Mouse (Mus musculus) MEL (cell line): ENCODE data around the gene Kel. TPM values are rescaled to one million over a fixed set of nuclear protein-coding genes. Genes with fewer than 3 reads are reported as not detected.

Experiments
- DNase-seq: peaks from one replicate; pipeline ENCODE4 v3.0.0; 2011; ENCODE audit warnings: low read depth, low spot score
- H3K27ac ChIP-seq: 2 replicates; pipeline ENCODE4 v1.5.1; 2012; ENCODE audit warnings: low read depth, mild to moderate bottlenecking, control low read depth, low read length, moderate library complexity; ENCODE audit not compliant: control insufficient read depth
- H3K27me3 ChIP-seq, 2 experiments: fragments of 150-350 bp in 1 of 2; sonication (generic) in 1 of 2; 2 replicates each; pipeline ENCODE4 v1.6.1; 2012; ENCODE audit warnings: low read length in 2 of 2, mild to moderate bottlenecking in 2 of 2, improper control_type of control experiment in 1 of 2, moderate library complexity in 1 of 2; ENCODE audit not compliant: insufficient read depth in 2 of 2, control insufficient read depth in 1 of 2
- H3K36me3 ChIP-seq, 2 experiments: 2 replicates each; pipeline ENCODE4 v1.6.1; 2012 to 2014; ENCODE audit warnings: low read length in 2 of 2, improper control_type of control experiment in 1 of 2, inconsistent platforms in 1 of 2, mild to moderate bottlenecking in 1 of 2; ENCODE audit not compliant: insufficient read depth in 2 of 2, control insufficient read depth in 1 of 2
- H3K4me1 ChIP-seq, 2 experiments: fragments of 150-350 bp in 1 of 2; sonication (generic) in 1 of 2; 2 replicates each; pipeline ENCODE4 v1.6.1; 2012; ENCODE audit warnings: low read length in 2 of 2, improper control_type of control experiment in 1 of 2, mild to moderate bottlenecking in 1 of 2; ENCODE audit not compliant: insufficient read depth in 2 of 2, control insufficient read depth in 1 of 2
- H3K4me3 ChIP-seq, 2 experiments: fragments of 150-350 bp in 1 of 2; sonication (generic) in 1 of 2; 2 replicates each; pipeline ENCODE4 v1.5.1; 2012; ENCODE audit warnings: low read depth in 2 of 2, low read length in 2 of 2, mild to moderate bottlenecking in 2 of 2, moderate library complexity in 2 of 2, control low read depth in 1 of 2, improper control_type of control experiment in 1 of 2; ENCODE audit not compliant: control insufficient read depth in 1 of 2, insufficient read depth in 1 of 2
- H3K79me2 ChIP-seq: 2 replicates; pipeline ENCODE4 v1.6.1; 2012; ENCODE audit warnings: mild to moderate bottlenecking, low read length, moderate library complexity; ENCODE audit not compliant: control insufficient read depth, poor library complexity, insufficient read depth
- H3K9ac ChIP-seq: 2 replicates; pipeline ENCODE4 v1.6.1; 2012; ENCODE audit warnings: low read depth, mild to moderate bottlenecking, control low read depth, low read length, moderate library complexity; ENCODE audit not compliant: control insufficient read depth, poor library complexity, severe bottlenecking
- H3K9me3 ChIP-seq: fragments of 150-350 bp; sonication (generic); replicated peaks from 2 replicates; pipeline ENCODE4 v1.6.1; 2012; ENCODE audit warnings: mild to moderate bottlenecking, low read length, improper control_type of control experiment, moderate library complexity; ENCODE audit not compliant: insufficient read depth
- BHLHE40 ChIP-seq: IDR thresholded peaks from 2 replicates; pipeline ENCODE4 v1.6.1; 2012; ENCODE audit warnings: low read depth, mild to moderate bottlenecking, inconsistent platforms, low read length, improper control_type of control experiment, borderline replicate concordance
- CHD1 ChIP-seq: IDR thresholded peaks from 2 replicates; pipeline ENCODE4 v1.6.1; 2012; ENCODE audit warnings: low read depth, mild to moderate bottlenecking, inconsistent platforms, low read length, improper control_type of control experiment
- CHD2 ChIP-seq: IDR thresholded peaks from 2 replicates; pipeline ENCODE4 v1.6.1; 2011; ENCODE audit warnings: low read length, improper control_type of control experiment
- CTCF ChIP-seq, 3 experiments: IDR thresholded peaks in 2 of 3; conservative IDR thresholded peaks in 1 of 3; 2 replicates each; pipeline ENCODE4 v1.5.1; 2011 to 2012; ENCODE audit warnings: low read length in 3 of 3, low read depth in 2 of 3, mild to moderate bottlenecking in 2 of 3, improper control_type of control experiment in 1 of 3, inconsistent platforms in 1 of 3, mixed read lengths in 1 of 3, moderate library complexity in 1 of 3; ENCODE audit not compliant: control insufficient read depth in 1 of 3, insufficient read depth in 1 of 3, poor library complexity in 1 of 3, severe bottlenecking in 1 of 3
- E2F4 ChIP-seq: IDR thresholded peaks from 2 replicates; pipeline ENCODE4 v1.6.1; 2011; ENCODE audit warnings: low read depth, low read length, improper control_type of control experiment, borderline replicate concordance
- ELF1 ChIP-seq: IDR thresholded peaks from 2 replicates; pipeline ENCODE4 v1.6.1; 2014; ENCODE audit warnings: low read depth, mild to moderate bottlenecking, inconsistent platforms, low read length, improper control_type of control experiment, moderate library complexity
- ETS1 ChIP-seq: IDR thresholded peaks from 2 replicates; pipeline ENCODE4 v1.6.1; 2012; ENCODE audit warnings: low read depth, mild to moderate bottlenecking, inconsistent platforms, low read length, improper control_type of control experiment, moderate library complexity
- GATA1 ChIP-seq: IDR thresholded peaks from 2 replicates; pipeline ENCODE4 v1.6.1; 2011; ENCODE audit warnings: low read depth, low read length, improper control_type of control experiment
- HCFC1 ChIP-seq: IDR thresholded peaks from 2 replicates; pipeline ENCODE4 v1.6.1; 2012; ENCODE audit warnings: low read depth, mild to moderate bottlenecking, inconsistent platforms, low read length, improper control_type of control experiment, moderate library complexity
- JUND ChIP-seq: IDR thresholded peaks from 2 replicates; pipeline ENCODE4 v1.6.1; 2011; ENCODE audit warnings: low read depth, mild to moderate bottlenecking, improper control_type of control experiment, low read length
- KAT2A ChIP-seq: conservative IDR thresholded peaks from 2 replicates; pipeline ENCODE4 v1.6.1; 2012; ENCODE audit warnings: low read depth, low read length, improper control_type of control experiment, inconsistent platforms
- MAFK ChIP-seq: IDR thresholded peaks from 2 replicates; pipeline ENCODE4 v1.6.1; 2011; ENCODE audit warnings: low read depth, mild to moderate bottlenecking, low read length, improper control_type of control experiment, borderline replicate concordance
- MAX ChIP-seq: IDR thresholded peaks from 2 replicates; pipeline ENCODE4 v1.6.1; 2011; ENCODE audit warnings: low read length, improper control_type of control experiment
- MAZ ChIP-seq: IDR thresholded peaks from 2 replicates; pipeline ENCODE4 v1.6.1; 2012; ENCODE audit warnings: low read depth, mild to moderate bottlenecking, inconsistent platforms, low read length, improper control_type of control experiment
- MEF2A ChIP-seq: IDR thresholded peaks from 2 replicates; pipeline ENCODE4 v1.6.1; 2014; ENCODE audit warnings: low read depth, mild to moderate bottlenecking, inconsistent platforms, low read length, improper control_type of control experiment; ENCODE audit not compliant: poor library complexity, insufficient replicate concordance, severe bottlenecking; ENCODE audit errors: extremely low read depth
- MXI1 ChIP-seq: IDR thresholded peaks from 2 replicates; pipeline ENCODE4 v1.6.1; 2011; ENCODE audit warnings: mild to moderate bottlenecking, low read depth, low read length, improper control_type of control experiment
- MYB ChIP-seq: IDR thresholded peaks from 2 replicates; pipeline ENCODE4 v1.6.1; 2011; ENCODE audit warnings: mild to moderate bottlenecking, low read depth, low read length, improper control_type of control experiment
- MYC ChIP-seq: IDR thresholded peaks from 2 replicates; pipeline ENCODE4 v1.6.1; 2011; ENCODE audit warnings: low read depth, mild to moderate bottlenecking, low read length, improper control_type of control experiment, moderate library complexity
- NELFE ChIP-seq: IDR thresholded peaks from 2 replicates; pipeline ENCODE4 v1.6.1; 2011; ENCODE audit warnings: low read depth, low read length, improper control_type of control experiment
- POLR2A ChIP-seq, 2 experiments: IDR thresholded peaks; 2 replicates each; pipeline ENCODE4 v1.6.1; 2011 to 2012; ENCODE audit warnings: low read length in 2 of 2, mild to moderate bottlenecking in 2 of 2, control low read depth in 1 of 2, improper control_type of control experiment in 1 of 2, low read depth in 1 of 2, moderate library complexity in 1 of 2; ENCODE audit not compliant: control insufficient read depth in 1 of 2, insufficient read depth in 1 of 2, poor library complexity in 1 of 2
- RAD21 ChIP-seq: IDR thresholded peaks from 2 replicates; pipeline ENCODE4 v1.6.1; 2011; ENCODE audit warnings: mild to moderate bottlenecking, low read depth, low read length, improper control_type of control experiment
- SIN3A ChIP-seq: IDR thresholded peaks from 2 replicates; pipeline ENCODE4 v1.6.1; 2012; ENCODE audit warnings: low read length, improper control_type of control experiment, inconsistent platforms
- TAL1 ChIP-seq: IDR thresholded peaks from 2 replicates; pipeline ENCODE4 v1.6.1; 2012; ENCODE audit warnings: mild to moderate bottlenecking, inconsistent platforms, low read length, moderate library complexity, mixed read lengths
- TBP ChIP-seq: IDR thresholded peaks from 2 replicates; pipeline ENCODE4 v1.8.0; 2011; ENCODE audit warnings: low read depth, low read length, improper control_type of control experiment
- TCF12 ChIP-seq: IDR thresholded peaks from 2 replicates; pipeline ENCODE4 v1.6.1; 2014; ENCODE audit warnings: low read depth, mild to moderate bottlenecking, inconsistent platforms, low read length, improper control_type of control experiment, moderate library complexity
- UBTF ChIP-seq: IDR thresholded peaks from 2 replicates; pipeline ENCODE4 v1.6.1; 2012; ENCODE audit warnings: low read depth, mild to moderate bottlenecking, inconsistent platforms, low read length, improper control_type of control experiment, moderate library complexity, borderline replicate concordance; ENCODE audit not compliant: insufficient read depth
- USF1 ChIP-seq: IDR thresholded peaks from 2 replicates; pipeline ENCODE4 v1.6.1; 2014; ENCODE audit warnings: low read depth, mild to moderate bottlenecking, inconsistent platforms, low read length, improper control_type of control experiment, moderate library complexity
- USF2 ChIP-seq, 2 experiments: IDR thresholded peaks; 2 replicates each; pipeline ENCODE4 v1.6.1; 2011 to 2012; ENCODE audit warnings: improper control_type of control experiment in 2 of 2, low read length in 2 of 2, borderline replicate concordance in 1 of 2, inconsistent platforms in 1 of 2, low read depth in 1 of 2, mild to moderate bottlenecking in 1 of 2; ENCODE audit not compliant: insufficient read depth in 1 of 2
- ZKSCAN1 ChIP-seq: IDR thresholded peaks from 2 replicates; pipeline ENCODE4 v1.6.1; 2012; ENCODE audit warnings: low read depth, mild to moderate bottlenecking, inconsistent platforms, low read length, improper control_type of control experiment, moderate library complexity
- ZMIZ1 ChIP-seq: IDR thresholded peaks from 2 replicates; pipeline ENCODE4 v1.6.1; 2012; ENCODE audit warnings: low read depth, mild to moderate bottlenecking, inconsistent platforms, low read length, improper control_type of control experiment, moderate library complexity
- ZNF384 ChIP-seq: IDR thresholded peaks from 2 replicates; pipeline ENCODE4 v1.6.1; 2012; ENCODE audit warnings: low read depth, mild to moderate bottlenecking, inconsistent platforms, low read length, improper control_type of control experiment
- polyA plus RNA-seq, 2 experiments: library from polyadenylated mRNA; stranded (reverse) in 1 of 2; unstranded in 1 of 2; fragments of >175 nt in 1 of 2; fragments of >200 nt in 1 of 2; gene quantifications; 2 replicates each; pipeline versions ENCODE4 v1.2.1 to v1.2.4; 2012; ENCODE audit warnings: low replicate concordance in 2 of 2, low read depth in 1 of 2; ENCODE audit not compliant: insufficient read length in 2 of 2, insufficient read depth in 1 of 2, missing spikeins in 1 of 2
- total RNA-seq: library from RNA; depleted of rRNA; stranded (reverse); fragments of 300-350 nt; gene quantifications from 2 replicates; pipeline ENCODE4 v1.2.3, GENCODE M21; 2012

The Kel gene
- total and polyA plus RNA-seq, 3 experiments: 31.0 to 79.6 TPM; not detected in 1

DNA sequence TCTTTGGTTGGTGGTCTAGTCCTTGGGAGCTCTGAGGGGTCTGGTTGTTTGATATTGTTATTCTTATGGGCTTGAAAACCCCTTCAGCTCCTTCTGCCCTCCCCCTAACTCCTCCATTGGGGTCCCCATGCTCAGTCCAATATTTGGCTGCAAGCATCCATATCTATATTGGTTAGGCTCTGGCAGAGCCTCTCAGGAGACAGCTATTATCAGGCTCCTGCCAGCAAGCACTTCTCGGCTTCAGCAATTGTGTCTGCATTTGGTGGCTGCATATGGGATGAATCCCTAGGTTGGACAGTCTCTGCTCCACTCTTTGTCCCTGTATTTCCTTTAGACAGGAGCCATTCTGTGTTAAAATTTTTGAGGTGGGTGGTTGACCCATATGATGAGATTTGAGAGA lies 6.1 kb upstream of the Kel start:
- Histone ChIP-seq H3K4me3 (no peak overlapping the region), H3K9me3 (no peaks in the 10 kb centered on the region), H3K27me3 (no peaks in the 10 kb centered on the region), H3K27ac (no peak overlapping the region), H3K4me1 (peaks cover 12 to 15% of the 10 kb centered on the region in 2 experiments)
- no peak for DNase-seq
- TF ChIP-seq POLR2A (IDR thresholded peaks at IDR 0.05; ENCODE audit: control insufficient read depth in 1 of 2, insufficient read depth in 1 of 2, low read depth in 1 of 2, low read length in 2 of 2, poor library complexity in 1 of 2) (no peak), UBTF (no peak), ZNF384 (no peak), BHLHE40 (no peak), TCF12 (no peak), MYC (no peak), MAZ (no peak), E2F4 (no peak), TBP (no peak), USF1 (no peak), JUND (no peak), HCFC1 (no peak)
- TF ChIP-seq, all 39 proteins: peak for 0
- peaks cover 0 to 18% of the 10 kb centered on the region in 2 experiments; a peak in 2 of 4 replicates for H3K36me3 ChIP-seq
- H3K79me2 ChIP-seq: no peaks in the 10 kb centered on the region
- H3K9ac ChIP-seq: no peak overlapping the region

DNA sequence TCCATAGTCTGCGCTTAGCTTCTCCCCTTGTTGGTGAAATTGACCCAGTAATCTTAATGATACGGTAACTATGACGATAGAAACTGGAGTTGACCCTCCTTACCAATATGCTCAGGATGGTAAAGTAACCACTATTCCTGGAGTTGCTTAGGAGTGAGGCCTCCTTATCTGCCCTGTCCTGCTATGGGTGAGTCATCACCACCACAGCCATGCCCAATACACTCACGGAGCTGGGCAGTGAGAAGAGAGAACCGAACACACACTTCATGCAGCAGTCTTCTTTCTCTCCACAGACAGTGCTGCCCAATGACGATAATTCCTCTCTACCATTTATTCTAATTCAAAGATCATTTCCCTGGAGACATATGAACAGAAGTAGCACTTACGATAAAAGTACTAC lies 2.1 kb upstream of the Kel start:
- H3K4me1 ChIP-seq: peaks cover 30 to 40% of the 10 kb centered on the region in 2 experiments
- peak overlapping the region; percentile 99 for H3K27ac ChIP-seq
- TF ChIP-seq BHLHE40 (0 out of 2 replicates have a peak, but pooled peaks have one; percentile 9), USF2 (IDR thresholded peaks at IDR 0.05; ENCODE audit: borderline replicate concordance in 1 of 2, insufficient read depth in 1 of 2, low read depth in 1 of 2, low read length in 2 of 2) (no peak), ZMIZ1 (no peak), TBP (peak; percentile 55; the same call in 1 of the 2 replicates), SIN3A (no peak; the same call in 1 of the 2 replicates), GATA1 (peak; percentile 55; the same call in 1 of the 2 replicates), MYC (peak; percentile 20; the same call in 1 of the 2 replicates), MAZ (0 out of 2 replicates have a peak, but pooled peaks have one; percentile 17), USF1 (no peak), CHD1 (no peak), MEF2A (no peak), RAD21 (no peak), CHD2 (no peak), HCFC1 (no peak), NELFE (no peak; the same call in 1 of the 2 replicates), ZNF384 (no peak), JUND (peak; percentile 93), ETS1 (peak; percentile 29; the same call in 1 of the 2 replicates), MAX (no peak), TAL1 (peak; percentile 80), MAFK (no peak), ELF1 (no peak), CTCF (IDR thresholded peaks at IDR 0.05 in 2 of 3, conservative IDR thresholded peaks at IDR 0.05 in 1 of 3; ENCODE audit: control insufficient read depth in 1 of 3, insufficient read depth in 1 of 3, low read depth in 2 of 3, low read length in 3 of 3, poor library complexity in 1 of 3, severe bottlenecking in 1 of 3) (no peak), ZKSCAN1 (no peak), KAT2A (no peak), MYB (no peak), MXI1 (peak; percentile 51)

More for the DNA sequence above, 2.1 kb upstream of the Kel start:
- DNase-seq: peak; percentile 77
- Histone ChIP-seq H3K9ac (no peak overlapping the region), H3K79me2 (peaks cover 15% of the 10 kb centered on the region), H3K27me3 (no peaks in the 10 kb centered on the region), H3K9me3 (no peaks in the 10 kb centered on the region), H3K36me3 (peaks cover 0 to 52% of the 10 kb centered on the region in 2 experiments; a peak in 2 of 4 replicates), H3K4me3 (peak overlapping the region in 1 of 2 experiments; percentile 37; a peak in 2 of 4 replicates)
